Mouse (Mus musculus): ENCODE measurements at regions not wholly inside any gene's neighbourhood (a gene's known extent, or its start where the extent isn't known, plus 50 kb on each side); places are given as distances from the start of the nearest gene placed in this dataset.

DNA sequence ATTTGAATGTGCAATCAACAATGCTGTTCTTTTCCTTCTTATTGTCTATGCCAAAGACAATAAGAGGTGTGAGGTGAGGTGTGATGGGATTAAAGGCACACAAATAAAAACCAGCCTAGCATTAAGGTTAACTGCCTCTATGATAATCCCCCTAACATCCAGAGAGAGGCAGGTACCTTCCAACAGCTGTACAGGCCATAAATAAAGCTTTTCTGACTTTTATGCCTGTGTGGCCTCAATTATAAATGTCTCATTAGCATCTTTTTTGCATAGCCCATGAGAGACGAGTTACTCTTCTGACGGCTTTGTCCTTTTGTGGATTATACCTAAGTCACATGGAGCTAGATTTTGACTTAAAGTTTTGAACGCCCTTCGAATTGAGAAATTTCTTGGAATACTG lies 162.3 kb downstream of the Pik3r1 start:
- no peak for TF ChIP-seq MXI1 (IDR thresholded peaks at IDR 0.05; ENCODE audit: low read depth, low read length)
- TF ChIP-seq CTCF (conservative IDR thresholded peaks at IDR 0.05 in 1 of 2, IDR thresholded peaks at IDR 0.05 in 1 of 2; ENCODE audit: low read depth in 2 of 2, low read length in 2 of 2) = no peak
- TF ChIP-seq USF2 (conservative IDR thresholded peaks at IDR 0.05; ENCODE audit: low read depth, low read length) = no peak
- TF ChIP-seq MEF2A (IDR thresholded peaks at IDR 0.05; ENCODE audit: borderline replicate concordance, low read depth, low read length) = no peak
- TF ChIP-seq EP300 (IDR thresholded peaks at IDR 0.05; ENCODE audit: low read length) = no peak
- TF ChIP-seq POLR2A (IDR thresholded peaks at IDR 0.05; ENCODE audit: low read depth, low read length) = no peak
- TF ChIP-seq MAFK (IDR thresholded peaks at IDR 0.05; ENCODE audit: insufficient replicate concordance, low read length) = no peak
- TF ChIP-seq POLR2AphosphoS2 (IDR thresholded peaks at IDR 0.05; ENCODE audit: low read depth, low read length) = no peak
- no peak for TF ChIP-seq MAX (IDR thresholded peaks at IDR 0.05; ENCODE audit: low read length)
- TF ChIP-seq NELFE (IDR thresholded peaks at IDR 0.05; ENCODE audit: low read depth, low read length) = no peak
- no peak for TF ChIP-seq TBP (conservative IDR thresholded peaks at IDR 0.05; ENCODE audit: low read depth, low read length)

All from CH12.LX (cell line).